Mouse (Mus musculus): ENCODE data around the gene Zbtb48.

DNA sequence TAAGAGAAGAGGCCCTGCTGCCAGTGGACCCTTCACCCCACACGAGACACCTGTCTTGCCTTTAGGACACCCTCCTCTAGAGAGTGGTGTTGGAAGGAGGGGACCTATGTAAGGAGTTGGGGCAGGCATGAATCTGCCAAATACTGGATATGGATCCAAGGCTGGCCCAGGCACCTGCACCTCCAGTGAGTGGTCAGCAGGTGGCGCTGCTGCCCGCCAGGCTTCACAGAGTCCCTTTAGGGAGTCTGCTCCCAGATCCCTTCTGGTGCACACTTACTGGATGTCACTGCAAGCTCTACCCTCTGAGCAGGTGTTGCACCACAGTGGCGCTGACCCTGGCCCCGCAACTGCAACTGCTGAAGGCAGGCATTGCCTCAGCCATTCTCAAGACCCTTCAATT lies 46.1 kb downstream of the Zbtb48 start:
- TF ChIP-seq MAFK (IDR thresholded peaks at IDR 0.05; ENCODE audit: borderline replicate concordance, low read depth, low read length) (no peak), TCF12 (IDR thresholded peaks at IDR 0.05; ENCODE audit: low read depth, low read length) (no peak), ZNF384 (IDR thresholded peaks at IDR 0.05; ENCODE audit: low read depth, low read length) (no peak), TBP (IDR thresholded peaks at IDR 0.05; ENCODE audit: low read depth, low read length) (no peak), CTCF (IDR thresholded peaks at IDR 0.05 in 2 of 3, conservative IDR thresholded peaks at IDR 0.05 in 1 of 3; ENCODE audit: control insufficient read depth in 1 of 3, insufficient read depth in 1 of 3, low read depth in 2 of 3, low read length in 3 of 3, poor library complexity in 1 of 3, severe bottlenecking in 1 of 3) (peak; percentile 95 to 100 (median 98)), ZMIZ1 (IDR thresholded peaks at IDR 0.05; ENCODE audit: low read depth, low read length) (no peak), E2F4 (IDR thresholded peaks at IDR 0.05; ENCODE audit: borderline replicate concordance, low read depth, low read length) (no peak), NELFE (IDR thresholded peaks at IDR 0.05; ENCODE audit: low read depth, low read length) (no peak), POLR2AphosphoS5 (IDR thresholded peaks at IDR 0.05; ENCODE audit: borderline replicate concordance, low read depth, low read length) (no peak), GATA1 (IDR thresholded peaks at IDR 0.05; ENCODE audit: low read depth, low read length) (no peak), RCOR1 (IDR thresholded peaks at IDR 0.05; ENCODE audit: low read depth, low read length) (no peak)
